Mouse (Mus musculus) erythroblast, embryonic 14.5 days (primary cell): ENCODE data around the gene App.

Experiments used
- GATA1 ChIP-seq: IDR thresholded peaks from 2 replicates; pipeline ENCODE4 v1.6.1; 2012; ENCODE audit warnings: low read length, inconsistent platforms, mixed read lengths
- TAL1 ChIP-seq: IDR thresholded peaks from 3 replicates; pipeline ENCODE4 v1.6.1; 2012; ENCODE audit warnings: low read length, inconsistent platforms, mixed read lengths

- TF ChIP-seq GATA1 (no peak), TAL1 (no peak)
These were observed 13.4 kb downstream of the App start for GRCm38 (mm10) chr16:85160140-85160539.
